Mouse (Mus musculus) G1E (cell line): ENCODE data around the gene Fbf1. TPM values are rescaled to one million over a fixed set of nuclear protein-coding genes. Genes with fewer than 3 reads are reported as not detected.
A peak's percentile ranks its signal among the peaks of the same experiment; 100 is the strongest.

ENCODE experiments used
- ATAC-seq: 2 replicates; pipeline ENCODE4 v1.8.0; 2016; ENCODE audit warnings: mild to moderate bottlenecking; ENCODE audit not compliant: insufficient number of reproducible peaks, poor library complexity, low FRiP score, severe bottlenecking; ENCODE audit errors: extremely low read depth
- DNase-seq: peaks from one replicate; pipeline ENCODE4 v3.0.0; 2012; ENCODE audit warnings: low spot score
- H3K27me3 ChIP-seq: 2 replicates; pipeline ENCODE4 v1.6.1; 2012; ENCODE audit warnings: mild to moderate bottlenecking, low read length, inconsistent platforms; ENCODE audit not compliant: insufficient read depth
- H3K36me3 ChIP-seq: replicated peaks from 2 replicates; pipeline ENCODE3; 2012; ENCODE audit warnings: mild to moderate bottlenecking, inconsistent platforms
- H3K4me1 ChIP-seq: 2 replicates; pipeline ENCODE4 v1.6.1; 2012; ENCODE audit warnings: low read depth, low read length, inconsistent platforms, mixed read lengths; ENCODE audit not compliant: insufficient read depth
- H3K4me3 ChIP-seq: 2 replicates; pipeline ENCODE4 v1.5.1; 2012; ENCODE audit warnings: low read depth, mild to moderate bottlenecking, inconsistent platforms, low read length, moderate library complexity, mixed read lengths
- H3K9me3 ChIP-seq: replicated peaks from 2 replicates; pipeline ENCODE4 v1.6.1; 2012; ENCODE audit warnings: inconsistent platforms
- CTCF ChIP-seq: IDR thresholded peaks from 2 replicates; pipeline ENCODE4 v1.5.1; 2012; ENCODE audit warnings: low read depth, low read length, inconsistent platforms, mixed read lengths
- GATA1 ChIP-seq: IDR thresholded peaks from 2 replicates; pipeline ENCODE4 v1.6.1; 2012; ENCODE audit warnings: borderline replicate concordance, low read length, inconsistent platforms, mixed read lengths
- GATA2 ChIP-seq: IDR thresholded peaks from 2 replicates; pipeline ENCODE4 v1.6.1; 2012; ENCODE audit warnings: low read depth, low read length, inconsistent platforms, borderline replicate concordance
- POLR2AphosphoS5 ChIP-seq: IDR thresholded peaks from 2 replicates; pipeline ENCODE4 v1.6.1; 2012; ENCODE audit warnings: low read depth, low read length, inconsistent platforms; ENCODE audit not compliant: insufficient replicate concordance
- TAL1 ChIP-seq: conservative IDR thresholded peaks from 2 replicates; pipeline ENCODE4 v1.6.1; 2012; ENCODE audit warnings: low read depth, low read length, inconsistent platforms, mixed read lengths
- polyA plus RNA-seq: library from polyadenylated mRNA; stranded (reverse); fragments of >175 nt; gene quantifications from 2 replicates; pipeline ENCODE4 v1.2.3, GENCODE M21; 2012
- total RNA-seq, 2 experiments: library from RNA; stranded (forward) in 1 of 2; stranded (reverse) in 1 of 2; fragments of 200-1000 nt in 1 of 2; fragments of >200 nt in 1 of 2; fragmentation: Nextera tagmentation in 1 of 2; gene quantifications; 2 replicates each; pipeline ENCODE4 v1.2.3; 2014 to 2017

Gene Fbf1
- total and polyA plus RNA-seq, 3 experiments, result 23.6 to 50.9 (median 35.9) TPM

- TF ChIP-seq GATA2 (no peak), POLR2AphosphoS5 (no peak), CTCF (no peak), TAL1 (no peak)
- ATAC-seq, result no peak
- no peaks in the 10 kb centered on the region for H3K36me3 ChIP-seq
- H3K9me3 ChIP-seq, result peaks cover 29% of the 10 kb centered on the region
- H3K4me3 ChIP-seq, result no peak overlapping the region
- H3K27me3 ChIP-seq, result peaks cover 51% of the 10 kb centered on the region
- H3K4me1 ChIP-seq, result peaks cover 40% of the 10 kb centered on the region
- DNase-seq, result no peak
These were observed 59.4 kb downstream of the Fbf1 start for GRCm38 (mm10) chr11:116108464-116109137.

- ATAC-seq (no peak), DNase-seq (no peak)
- peaks cover 29% of the 10 kb centered on the region for H3K9me3 ChIP-seq
- peaks cover 47% of the 10 kb centered on the region for H3K27me3 ChIP-seq
- no peaks in the 10 kb centered on the region for H3K36me3 ChIP-seq
- TF ChIP-seq GATA2 (no peak), CTCF (no peak), POLR2AphosphoS5 (no peak), TAL1 (no peak), GATA1 (no peak)
- no peak overlapping the region for H3K4me3 ChIP-seq
- H3K4me1 ChIP-seq, result peaks cover 47% of the 10 kb centered on the region
These were observed 60.1 kb downstream of the Fbf1 start for GRCm38 (mm10) chr11:116107777-116108285.

- peaks cover 29% of the 10 kb centered on the region for H3K9me3 ChIP-seq
- H3K36me3 ChIP-seq, result no peaks in the 10 kb centered on the region
- DNase-seq, result no peak
- no peak for ATAC-seq
- H3K27me3 ChIP-seq, result peaks cover 44% of the 10 kb centered on the region
- H3K4me3 ChIP-seq, result no peak overlapping the region
- peaks cover 53% of the 10 kb centered on the region for H3K4me1 ChIP-seq
- TF ChIP-seq GATA1 (no peak), POLR2AphosphoS5 (no peak), GATA2 (no peak), CTCF (no peak)
These were observed 60.8 kb downstream of the Fbf1 start for GRCm38 (mm10) chr11:116106963-116107776.

- no peaks in the 10 kb centered on the region for H3K36me3 ChIP-seq
- no peak for TF ChIP-seq POLR2AphosphoS5
- TF ChIP-seq TAL1, result no peak
- TF ChIP-seq GATA1, result no peak
- no peak for TF ChIP-seq CTCF
- TF ChIP-seq GATA2, result no peak
- H3K27me3 ChIP-seq, result peaks cover 35% of the 10 kb centered on the region
- peak overlapping the region; percentile 62; the same call in 1 of the 2 replicates for H3K4me3 ChIP-seq
- H3K4me1 ChIP-seq, result peaks cover 61% of the 10 kb centered on the region
- peak; percentile 38; the same call in 1 of the 2 replicates for ATAC-seq
- no peak for DNase-seq
- peaks cover 27% of the 10 kb centered on the region for H3K9me3 ChIP-seq
These were observed 61.6 kb downstream of the Fbf1 start for GRCm38 (mm10) chr11:116106154-116106962.

- ATAC-seq, result no peak
These were observed 62.9 kb downstream of the Fbf1 start for GRCm38 (mm10) chr11:116105065-116105464.

More at GRCm38 (mm10) chr11:116105065-116105464, 62.9 kb downstream of the Fbf1 start:
- Histone ChIP-seq H3K36me3 (no peaks in the 10 kb centered on the region), H3K4me3 (no peak overlapping the region), H3K4me1 (peaks cover 74% of the 10 kb centered on the region), H3K9me3 (peaks cover 23% of the 10 kb centered on the region), H3K27me3 (peaks cover 32% of the 10 kb centered on the region)
- no peak for DNase-seq
- TF ChIP-seq CTCF (no peak), POLR2AphosphoS5 (no peak), GATA2 (no peak)
